Mouse (Mus musculus) spleen, adult 18-20 months (tissue): ENCODE results near the gene Olfr243.
"Not testable (repeated sequence)": the region's sequence is repeated elsewhere in the genome, so short reads cannot be mapped to it uniquely, and the experiment has no call there.

Experiments
- DNase-seq, 2 experiments: peaks; one replicate each; pipeline ENCODE4 v3.0.0; 2022; ENCODE audit warnings: mixed read lengths in 2 of 2

Gene Olfr243

DNA sequence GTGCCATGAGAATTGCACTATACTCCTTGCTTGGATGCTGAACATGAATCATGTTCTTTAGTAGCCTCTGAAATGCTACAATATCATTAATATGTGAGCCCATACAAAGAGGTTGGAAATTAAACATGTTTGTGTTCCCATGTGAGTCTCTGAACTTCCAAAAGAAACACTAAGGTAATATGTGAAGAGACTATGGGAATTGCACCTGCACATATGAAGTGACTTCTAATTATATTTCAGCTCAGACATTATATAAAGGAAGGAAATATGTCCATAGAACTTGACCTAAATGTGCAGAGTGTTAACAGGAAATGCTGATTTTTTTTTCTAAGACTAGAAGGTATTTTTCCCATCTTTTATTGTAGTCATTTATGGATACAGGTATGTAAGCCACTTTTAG lies at the start of gene Olfr243:
TSS of gene Olfr243 (plus strand) at position 301 of the 400 bp plus-strand sequence.
- DNase-seq = no peak

DNA sequence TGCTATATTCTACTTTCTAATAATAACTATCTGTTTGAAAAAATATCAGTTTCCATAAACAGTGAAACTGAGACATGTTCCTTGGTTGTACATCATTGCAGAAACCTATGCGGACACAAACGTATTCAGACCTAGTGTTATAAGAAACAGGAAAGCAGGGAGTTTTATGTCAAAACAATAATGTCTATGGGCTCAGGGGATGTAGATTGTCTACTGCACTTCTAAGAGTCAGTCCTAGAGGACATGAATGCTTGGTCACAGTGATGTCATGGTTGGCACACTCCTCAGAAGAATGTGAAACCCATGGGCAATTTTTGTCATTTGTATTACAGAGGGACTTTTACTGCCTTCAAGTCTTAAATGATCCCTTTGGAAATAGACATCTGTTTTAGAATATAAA lies 43.4 kb upstream of the Olfr243 start, which contains the start of gene Olfr624:
TSS of gene Olfr624 (minus strand) at position 101 of the 400 bp plus-strand sequence.
- DNase-seq = no peak

DNA sequence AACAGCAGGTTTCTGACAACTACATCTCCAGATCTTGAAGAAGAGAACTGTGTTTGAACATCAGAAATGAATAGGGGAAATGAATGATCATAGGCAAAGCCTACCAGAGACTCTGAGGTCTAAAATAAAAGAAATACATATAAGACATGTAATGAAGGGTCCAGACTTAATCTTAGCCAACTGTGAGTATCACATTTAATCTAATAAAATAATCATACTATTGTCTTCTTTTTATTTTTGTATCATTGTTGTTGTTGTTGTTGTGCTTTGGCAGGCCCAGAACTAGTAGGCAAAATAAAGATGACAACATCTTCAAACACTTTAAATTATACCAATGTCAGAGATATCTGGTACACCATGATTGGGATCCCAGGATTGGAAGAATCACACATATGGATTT lies 32.1 kb upstream of the Olfr243 start, which contains the start of gene Olfr625-ps1:
TSS of gene Olfr625-ps1 (plus strand) at position 301 of the 400 bp plus-strand sequence.
- no peak for DNase-seq

DNA sequence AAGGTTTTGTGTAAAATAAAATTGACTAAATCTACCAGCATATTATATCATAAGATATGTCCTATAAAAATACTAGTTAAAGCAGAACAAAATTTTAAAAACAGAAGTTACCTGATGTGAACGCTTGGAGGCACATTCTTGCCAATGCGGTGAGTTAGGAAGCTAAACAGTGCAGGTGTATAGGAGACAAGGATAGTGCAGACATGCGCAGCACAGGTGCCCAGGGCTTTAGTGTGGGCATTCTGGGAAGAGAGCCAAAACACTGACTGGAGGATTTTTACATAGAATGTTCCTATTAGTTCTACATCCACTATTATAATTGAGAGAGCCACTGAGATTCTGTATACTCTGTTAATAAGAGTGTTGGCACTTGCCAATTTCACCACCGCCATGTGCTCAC lies 15.0 kb upstream of the Olfr243 start:
- DNase-seq = no peak

DNA sequence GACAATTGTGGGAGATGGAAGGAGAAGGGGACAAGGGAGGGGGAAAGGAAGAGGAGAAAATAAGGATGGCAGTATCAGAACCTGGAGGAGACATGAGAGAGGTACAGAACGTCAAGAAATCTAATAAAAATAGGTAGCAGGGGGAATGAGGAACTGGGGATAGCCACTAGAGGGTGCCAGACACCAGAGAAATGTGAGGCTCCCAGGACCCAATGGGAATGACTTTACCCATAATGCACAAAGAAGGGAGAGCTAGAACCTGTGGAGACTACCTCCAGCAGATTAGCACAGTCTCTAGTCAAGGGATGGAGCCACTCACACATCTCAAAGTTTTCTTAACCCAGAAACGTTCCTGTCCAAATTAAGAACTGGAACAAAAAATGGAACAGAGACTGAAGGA lies 2.4 kb upstream of the Olfr243 start:
- DNase-seq = peak in 1 of 2 experiments; percentile 5

DNA sequence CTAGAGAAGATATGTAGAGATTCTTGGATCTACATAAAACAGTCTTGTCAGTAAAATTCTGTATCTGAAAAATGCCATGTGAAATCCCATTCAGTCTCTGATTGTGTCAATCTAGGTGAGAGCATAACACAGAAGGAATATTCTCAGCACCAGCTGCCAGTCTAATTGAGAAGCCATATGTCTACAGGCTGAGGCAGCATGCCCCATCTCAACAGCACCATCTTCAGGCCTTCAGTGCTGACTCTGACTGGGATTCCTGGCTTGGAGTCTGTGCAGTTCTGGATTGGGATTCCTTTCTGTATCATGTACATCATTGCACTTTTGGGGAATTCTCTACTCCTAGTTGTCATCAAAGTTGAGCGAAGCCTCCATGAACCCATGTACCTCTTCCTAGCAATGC lies 1.9 kb downstream of the Olfr243 start:
- DNase-seq = not testable (repeated sequence)

DNA sequence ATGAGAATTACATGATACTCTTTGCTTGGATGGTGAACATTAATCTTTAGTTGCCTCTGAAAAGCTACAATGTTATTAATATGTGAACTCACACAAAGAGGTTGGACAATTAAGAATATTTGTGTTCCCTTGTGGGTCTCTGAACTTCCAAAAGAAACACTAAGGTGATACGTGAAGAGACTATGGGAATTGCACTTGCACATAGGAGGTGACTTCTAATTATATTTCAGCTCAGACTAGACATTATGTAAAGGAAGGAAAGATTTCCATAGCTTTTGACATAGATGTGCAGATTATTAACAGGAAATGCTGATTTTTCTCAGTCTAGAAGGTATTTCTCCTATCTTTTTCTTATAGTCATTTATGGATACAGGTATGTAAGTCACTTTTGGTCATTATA lies 15.6 kb downstream of the Olfr243 start, which contains the start of gene Olfr628:
TSS of gene Olfr628 (plus strand) at position 301 of the 400 bp plus-strand sequence.
- no peak for DNase-seq

DNA sequence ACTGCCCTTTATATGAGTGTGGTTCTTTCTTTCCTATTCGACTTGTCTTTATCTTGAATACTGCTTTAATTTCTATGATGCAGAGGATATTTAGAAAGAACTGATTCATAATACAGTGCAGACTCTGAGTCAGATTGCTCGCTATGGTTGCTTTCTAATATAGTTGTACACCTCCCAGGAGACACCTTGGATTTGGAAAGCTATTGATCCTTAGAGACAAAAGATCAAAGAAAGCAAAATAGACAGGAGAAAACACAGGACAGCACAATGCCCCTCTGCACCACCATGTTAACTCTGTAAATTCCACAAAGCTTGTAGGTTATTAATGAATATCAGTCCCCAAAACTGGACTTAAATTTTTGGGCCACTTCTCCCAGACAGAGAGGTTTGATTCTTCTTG lies 30.4 kb downstream of the Olfr243 start, which contains the start of gene Olfr629:
TSS of gene Olfr629 (minus strand) at position 101 of the 400 bp plus-strand sequence.
- DNase-seq = no peak

DNA sequence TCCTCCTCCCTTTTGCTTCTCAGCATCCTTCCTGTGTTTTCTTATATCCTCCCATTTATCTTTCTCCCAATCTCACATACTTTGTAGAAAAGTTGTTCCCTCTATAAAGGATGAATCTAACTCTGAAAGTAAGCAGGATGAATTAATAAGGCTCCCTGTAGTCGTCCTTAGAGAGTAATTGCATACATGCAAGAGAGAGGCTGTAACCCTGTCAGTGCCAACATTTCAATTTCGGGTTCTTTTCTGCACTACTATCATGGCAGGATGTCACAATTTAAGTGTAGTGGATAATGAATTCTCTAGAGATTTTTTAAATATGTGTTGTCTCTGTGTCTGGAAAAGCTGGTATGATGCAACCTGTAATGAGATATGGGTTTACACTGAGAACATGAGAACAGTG lies 42.8 kb downstream of the Olfr243 start, which contains the start of gene Olfr630:
TSS of gene Olfr630 (minus strand) at position 101 of the 400 bp plus-strand sequence.
- DNase-seq = no peak

DNA sequence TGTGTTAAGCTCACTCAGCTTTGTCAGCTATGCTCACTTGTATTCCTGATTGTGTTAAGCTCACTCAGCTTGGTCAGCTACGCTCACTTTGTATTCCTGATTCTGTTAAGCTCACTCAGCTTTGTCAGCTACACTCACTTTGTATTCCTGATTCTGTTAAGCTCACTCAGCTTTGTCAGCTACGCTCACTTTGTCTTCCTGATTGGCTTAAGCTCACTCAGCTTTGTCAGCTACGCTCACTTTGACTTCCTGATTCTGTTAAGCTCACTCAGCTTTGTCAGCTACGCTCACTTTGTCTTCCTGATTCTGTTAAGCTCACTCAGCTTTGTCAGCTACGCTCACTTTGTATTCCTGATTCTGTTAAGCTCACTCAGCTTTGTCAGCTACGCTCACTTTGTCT lies 47.7 kb downstream of the Olfr243 start:
- DNase-seq = not testable (repeated sequence)

DNA sequence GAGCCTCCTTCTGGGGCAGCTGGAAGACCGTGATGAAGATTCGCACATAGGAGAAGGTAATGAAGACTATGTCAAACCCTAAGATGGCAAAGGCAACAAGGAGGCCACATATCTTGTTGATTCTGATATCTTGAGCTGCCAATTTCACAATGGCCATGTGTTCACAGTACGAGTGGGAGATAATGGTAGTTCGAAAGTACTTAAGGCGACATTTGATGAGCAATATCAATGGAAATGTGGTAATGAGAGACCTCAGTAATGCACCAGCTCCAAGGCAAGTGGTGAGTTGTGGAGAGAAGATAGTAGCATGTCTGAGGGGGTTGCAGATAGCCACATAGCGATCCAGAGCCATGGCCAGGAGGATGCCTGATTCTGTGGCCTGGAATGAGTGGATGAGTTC lies 53.2 kb downstream of the Olfr243 start:
- not testable (repeated sequence) for DNase-seq
